Mouse (Mus musculus) lung, postnatal 0 days (tissue): ENCODE measurements around the gene Serpina6.

Source experiments
- CTCF ChIP-seq: IDR thresholded peaks from 2 replicates; pipeline ENCODE4 v1.5.1; 2016; ENCODE audit warnings: antibody characterized with exemption, mild to moderate bottlenecking
- EP300 ChIP-seq: IDR thresholded peaks from 2 replicates; pipeline ENCODE4 v1.6.1; 2016; ENCODE audit warnings: antibody characterized with exemption, mild to moderate bottlenecking, control low read depth

DNA sequence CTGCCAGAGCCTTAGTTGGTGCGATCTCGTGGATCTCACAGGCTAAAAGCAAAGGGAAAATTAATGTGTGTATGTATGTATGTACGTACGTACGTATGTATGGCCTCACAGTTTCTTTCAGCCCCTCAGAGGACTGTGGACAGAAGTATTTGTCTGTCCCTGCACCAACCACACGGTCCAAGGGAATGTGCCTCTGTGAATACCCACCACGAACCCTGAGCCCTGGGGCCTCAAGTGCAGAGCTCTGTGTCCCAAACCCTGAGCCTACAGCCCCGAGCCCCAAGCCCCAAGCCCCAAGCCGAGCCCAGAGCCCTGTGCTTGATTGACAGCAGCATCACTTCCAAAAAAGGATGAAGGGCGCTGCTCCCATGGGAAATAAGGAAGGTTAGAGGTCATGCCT, 979 bp upstream of the Serpina6 start:
- no peak for TF ChIP-seq CTCF
- no peak for TF ChIP-seq EP300
